Mouse (Mus musculus): ENCODE measurements at regions not wholly inside any gene's neighbourhood (a gene's known extent, or its start where the extent isn't known, plus 50 kb on each side); places are given as distances from the start of the nearest gene placed in this dataset.

DNA sequence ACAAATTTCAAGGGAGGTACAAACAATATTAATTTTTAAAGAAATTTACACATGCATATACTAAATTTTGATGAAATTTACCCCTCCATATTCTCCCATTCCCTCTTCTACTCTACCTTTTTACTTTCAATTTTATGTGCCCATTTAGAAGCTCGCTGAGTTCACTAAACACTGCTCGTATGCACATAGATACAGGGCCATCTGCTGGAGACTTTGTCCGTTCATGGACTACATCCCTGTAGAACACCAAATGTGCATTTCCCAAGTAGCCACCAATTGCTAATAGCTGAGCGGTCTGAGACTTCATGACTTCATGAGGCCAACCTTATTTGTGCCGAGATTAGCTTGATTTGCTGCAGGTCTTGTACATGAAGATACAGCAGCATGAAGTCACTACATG lies 118.8 kb downstream of the Serpinb8 start:
- no peak for TF ChIP-seq CTCF (IDR thresholded peaks at IDR 0.05; ENCODE audit: low read depth, low read length)
- TF ChIP-seq POLR2A (IDR thresholded peaks at IDR 0.05; ENCODE audit: borderline replicate concordance, low read depth, low read length), result no peak

Measured in bone marrow macrophage, adult 2 months (primary cell).